Mouse (Mus musculus): ENCODE data around the gene Rps27l.

DNA sequence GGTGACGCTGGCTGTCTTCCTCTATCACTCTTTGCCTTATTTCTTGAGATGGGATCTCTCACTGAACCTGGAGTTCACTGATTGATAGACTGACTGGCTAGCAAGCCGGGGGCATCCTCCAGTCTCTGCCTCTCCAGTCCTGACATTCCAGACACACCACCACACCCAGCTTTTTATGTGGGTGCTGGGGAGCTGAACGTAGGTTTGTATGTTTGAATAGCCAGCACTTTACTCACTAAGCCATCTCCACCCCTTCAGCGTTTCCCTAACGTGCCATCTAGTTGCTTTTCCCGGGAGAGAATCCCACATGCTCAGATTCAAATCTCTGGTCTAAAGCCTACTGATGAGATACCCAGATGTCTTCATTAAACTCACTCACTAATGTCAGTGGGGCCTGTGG, 43.7 kb downstream of the Rps27l start:
- TF ChIP-seq CTCF (IDR thresholded peaks at IDR 0.05; ENCODE audit: insufficient read depth, low read length) (no peak), POLR2A (IDR thresholded peaks at IDR 0.05; ENCODE audit: borderline replicate concordance, extremely low read depth, low read depth, low read length) (no peak)
